In genomic region chr4:48472792-48473650, GRCm38 (mm10) we compare ENCODE assay signal across 8 mouse cellular contexts. TPM values are rescaled to one million over a fixed set of nuclear protein-coding genes. Genes with fewer than 3 reads are reported as not detected.
DNase-seq lines count a peak whose midpoint lies in the region; ATAC-seq and TF ChIP-seq lines count a peak whose summit lies in the region.

Gene Tex10 (minus strand): TSS chr4:48473459.

- H3K27me3 ChIP-seq in megakaryocyte, embryonic 14.5 days (replicated peaks) = no peaks in the 10 kb centered on the region

- H3K4me1 ChIP-seq in cortical plate, adult 2 months (ENCODE audit: control insufficient read depth, insufficient read depth, low read length) = peaks cover 3% of the 10 kb centered on the region; the same call in 1 of the 2 replicates
- peaks cover 27% of the 10 kb centered on the region for H3K4me1 ChIP-seq in megakaryocyte, embryonic 14.5 days

- no peak within 1 kb of the TSS for H3K27ac ChIP-seq in cortical plate, adult 2 months (ENCODE audit: insufficient read depth, low read length)

- DNase-seq in gastrocnemius, adult 8-10 months (ENCODE audit: low spot score in 2 of 2) = peak; percentile 80
- DNase-seq in hindlimb bud, embryonic 11.5 days (ENCODE audit: extremely low spot score, low read depth, low spot score) = peak; percentile 66
- DNase-seq in left cerebral cortex, adult 8-10 months (ENCODE audit: low spot score in 2 of 2) = peak; percentile 74 to 80
- peak; percentile 93 for DNase-seq in right cerebral cortex, postnatal 10 days (ENCODE audit: low spot score in 2 of 2)
- DNase-seq in urinary bladder, postnatal 25 days (ENCODE audit: low spot score) = peak; percentile 91

- peak; percentile 74; the same call in 1 of the 2 replicates for TF ChIP-seq POLR2A in cortical plate, adult 2 months (IDR thresholded peaks at IDR 0.05; ENCODE audit: extremely low read depth, insufficient read depth, low read length)

- H3K36me3 ChIP-seq in megakaryocyte, embryonic 14.5 days (replicated peaks; ENCODE audit: low read length) = peaks cover 17% of the 10 kb centered on the region

- peak within 1 kb of the TSS; percentile 33 for H3K4me3 ChIP-seq in cortical plate, adult 2 months (ENCODE audit: insufficient read depth, low read length)
- peak within 1 kb of the TSS; percentile 97 for H3K4me3 ChIP-seq in megakaryocyte, embryonic 14.5 days (replicated peaks)

- TF ChIP-seq CTCF in cortical plate, adult 2 months (IDR thresholded peaks at IDR 0.05; ENCODE audit: extremely low read depth, insufficient read depth, low read length) = no peak

- no peaks in the 10 kb centered on the region for H3K9me3 ChIP-seq in megakaryocyte, embryonic 14.5 days

- ATAC-seq in activated CD4-positive, CD25-positive, alpha-beta regulatory T cell, adult 4 months = peak; percentile 88

RNA-seq across cellular contexts. Expression of gene Tex10, which starts in this region (rescaled TPM):
- 10 to 100 TPM; 62.4 to 70.4 TPM for polyA plus RNA-seq in activated CD4-positive, CD25-positive, alpha-beta regulatory T cell, adult 4 months (2017; shearing (Covaris generic))
- 19.7 TPM in 2 replicates for polyA plus RNA-seq in cortical plate, adult 2 months (2012; rRNA removed)
- total RNA-seq in gastrocnemius, adult 8-10 months (2022) = 10 to 100 TPM in 3 of 4 experiments, 1 to 10 TPM in 1; 9.8 to 14.1 (median 12.0) TPM
- total RNA-seq in left cerebral cortex, adult 8-10 months (2022) = 10 to 100 TPM; 23.1 to 24.0 (median 23.6) TPM
- polyA plus RNA-seq in megakaryocyte, embryonic 14.5 days (2012; ENCODE audit: insufficient read depth, low replicate concordance) = 0.53 and 2.2 TPM in 2 replicates
